Mouse (Mus musculus) mammary gland, adult 2 months (tissue): ENCODE data around the gene Gm10570. TPM values are rescaled to one million over a fixed set of nuclear protein-coding genes. Genes with fewer than 3 reads are reported as not detected.

Experiments used
- polyA plus RNA-seq: library from polyadenylated mRNA; depleted of rRNA; stranded (reverse); fragments of >200 nt; gene quantifications from 2 replicates; pipeline ENCODE4 v1.2.3, GENCODE M21; 2012; ENCODE audit warnings: low replicate concordance; rRNA removed

Gene Gm10570
- polyA plus RNA-seq: 0.30 TPM in 1 of 2 replicates, not detected in the other

DNA sequence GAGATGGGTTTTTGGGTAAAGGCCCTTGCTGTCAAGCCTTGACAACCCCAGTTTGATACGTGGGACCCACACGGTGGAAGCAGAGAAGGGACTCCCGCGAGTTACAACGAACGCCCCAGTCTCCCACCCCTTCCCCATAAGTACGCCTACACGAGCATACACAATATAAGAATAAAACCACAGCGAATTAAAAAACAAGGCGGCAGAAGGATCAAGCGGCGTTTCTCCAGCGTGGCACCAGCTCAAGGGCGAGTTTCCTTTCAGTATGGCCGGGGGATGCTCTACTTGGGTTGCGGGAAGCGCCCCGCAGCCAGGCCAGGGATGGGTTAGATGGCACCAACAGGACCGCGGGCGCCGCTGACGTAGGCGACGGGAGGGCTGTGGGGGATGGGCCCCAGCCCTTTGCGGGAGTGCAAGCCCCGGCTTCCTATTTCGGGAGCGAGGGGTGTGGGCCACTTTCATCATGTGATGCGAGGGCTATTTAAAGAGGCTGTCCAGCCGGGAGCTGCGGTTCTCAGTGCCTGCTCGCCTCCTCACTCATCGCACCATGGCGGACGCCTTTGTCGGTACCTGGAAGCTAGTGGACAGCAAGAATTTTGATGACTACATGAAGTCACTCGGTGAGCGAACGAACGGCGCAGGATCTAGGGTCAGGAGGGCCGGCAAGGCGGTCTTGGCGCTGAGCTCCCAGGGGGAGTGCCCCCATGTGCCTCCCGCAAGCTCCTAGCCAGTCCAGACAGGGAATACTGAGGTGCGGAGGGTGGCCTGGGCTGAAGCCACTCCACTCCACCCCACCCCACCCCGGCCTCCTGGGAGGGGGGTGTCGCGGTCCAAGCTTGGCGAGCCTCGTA lies at the start of gene Gm10570, which contains the start of gene Fabp3:
Gm10570 (minus strand) TSS at position 444 of the 851 bp plus-strand sequence.
Fabp3 (plus strand) TSS at position 365 of the 851 bp plus-strand sequence.

GRCm38 (mm10) chr4:130279105-130279504 lies 29.4 kb downstream of the Gm10570 start, which contains the start of gene Serinc2:
TSS of gene Serinc2 (minus strand) at chr4:130279205.

Other genes with a start within 250 kb of the Gm10570 start
- 112 and 136 TPM in 2 replicates for gene Pef1, start 206.1 kb downstream of the Gm10570 start, polyA plus RNA-seq
- gene Hcrtr1, start 169.3 kb downstream of the Gm10570 start, polyA plus RNA-seq: 2.2 TPM in 2 replicates
- 94.4 and 146 TPM in 2 replicates for gene Tinagl1, start 133.6 kb downstream of the Gm10570 start, polyA plus RNA-seq
- gene Gm853, start 86.3 kb downstream of the Gm10570 start, polyA plus RNA-seq: not detected in 2 replicates
- 80.7 and 125 TPM in 2 replicates for gene Serinc2, start 29.5 kb downstream of the Gm10570 start, polyA plus RNA-seq
- 3.1 and 123 TPM in 2 replicates for gene Fabp3, start 79 bp downstream of the Gm10570 start, polyA plus RNA-seq
- 25.2 and 25.7 TPM in 2 replicates for gene Zcchc17, start 51.3 kb upstream of the Gm10570 start, polyA plus RNA-seq
- 26.4 and 29.8 TPM in 2 replicates for gene Snrnp40, start 51.5 kb upstream of the Gm10570 start, polyA plus RNA-seq